Mouse (Mus musculus): ENCODE measurements around the gene Prf1. TPM values are rescaled to one million over a fixed set of nuclear protein-coding genes. Genes with fewer than 3 reads are reported as not detected.

Gene Prf1
- polyA plus RNA-seq (2015; fragmentation: Nextera tagmentation; extraction: Ambion mirVana) = 0.08 TPM in 1 of 2 replicates, not detected in the other

DNA sequence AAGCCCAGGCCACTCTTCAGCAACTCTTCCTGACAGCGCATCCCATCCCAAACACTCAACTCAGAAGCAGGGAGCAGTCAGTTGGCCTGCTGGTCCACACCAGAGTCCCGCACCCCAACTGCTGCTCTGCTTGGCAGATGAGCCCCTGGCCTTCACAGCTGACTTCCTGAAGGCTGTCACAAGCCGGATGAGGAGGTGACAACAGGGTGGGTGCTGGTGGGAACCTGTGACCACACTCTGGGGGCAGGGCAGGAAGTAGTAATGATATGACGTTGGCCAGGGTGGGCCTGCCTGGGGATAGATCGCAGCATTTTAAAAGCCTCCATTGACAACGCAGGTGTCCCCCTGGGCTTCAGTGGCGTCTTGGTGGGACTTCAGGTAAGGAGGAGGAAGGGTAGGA is at the start of gene Prf1:
Gene Prf1 (plus strand): TSS at position 357 of the 400 bp plus-strand sequence.
- H3K4me1 ChIP-seq = no peaks in the 10 kb centered on the region
- WGBS = 87% methylated on average over 7 of the region's 7 CpGs
- ATAC-seq (ENCODE audit: insufficient number of reproducible peaks, low FRiP score, low TSS enrichment, low read depth) = no peak

DNA sequence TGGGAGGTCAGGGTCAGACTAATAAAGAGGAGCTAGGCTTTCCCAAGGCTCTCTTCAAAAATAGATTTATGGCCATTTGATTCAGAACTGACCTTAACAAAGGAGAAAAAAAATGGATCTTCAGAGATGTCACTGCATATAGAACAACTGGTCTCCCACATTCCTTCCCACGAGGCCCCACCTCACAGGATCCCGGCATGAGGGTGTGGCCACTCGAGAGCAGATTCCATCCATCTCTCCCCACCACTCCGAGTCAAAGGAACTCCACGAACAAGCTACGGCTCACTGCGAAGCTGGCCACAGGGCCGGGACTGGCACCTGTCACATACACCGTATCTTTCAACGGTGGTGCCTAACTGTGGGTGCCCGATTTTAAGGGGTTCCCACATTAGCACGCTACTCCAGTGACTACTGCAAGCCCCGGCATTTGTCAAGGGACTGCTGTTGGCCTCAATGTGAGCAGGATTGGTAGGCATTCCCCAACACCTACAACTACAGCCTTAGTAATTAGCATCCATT is 49.0 kb upstream of the Prf1 start:
- Histone ChIP-seq H3K27ac (replicated peaks) (no peak overlapping the region), H3K4me2 (replicated peaks) (no peak overlapping the region), H3K9ac (no peak overlapping the region), H3K36me3 (no peaks in the 10 kb centered on the region), H3K9me3 (replicated peaks) (no peaks in the 10 kb centered on the region), H3K4me3 (replicated peaks) (no peak overlapping the region), H3K27me3 (no peaks in the 10 kb centered on the region), H3K4me1 (0 out of 2 replicates have a peak, but pooled peaks cover 2% of the 10 kb centered on the region)
- WGBS = 74% methylated on average over 13 of the region's 13 CpGs
- no peak for ATAC-seq (ENCODE audit: insufficient number of reproducible peaks, low FRiP score, low TSS enrichment, low read depth)

More for the DNA sequence above, at the start of gene Prf1:
- Histone ChIP-seq H3K4me2 (replicated peaks) (no peak within 1 kb of the TSS), H3K9me3 (replicated peaks) (no peaks in the 10 kb centered on the region), H3K4me3 (replicated peaks) (no peak within 1 kb of the TSS), H3K27ac (replicated peaks) (no peak within 1 kb of the TSS), H3K9ac (no peak within 1 kb of the TSS), H3K36me3 (no peaks in the 10 kb centered on the region), H3K27me3 (no peaks in the 10 kb centered on the region)

DNA sequence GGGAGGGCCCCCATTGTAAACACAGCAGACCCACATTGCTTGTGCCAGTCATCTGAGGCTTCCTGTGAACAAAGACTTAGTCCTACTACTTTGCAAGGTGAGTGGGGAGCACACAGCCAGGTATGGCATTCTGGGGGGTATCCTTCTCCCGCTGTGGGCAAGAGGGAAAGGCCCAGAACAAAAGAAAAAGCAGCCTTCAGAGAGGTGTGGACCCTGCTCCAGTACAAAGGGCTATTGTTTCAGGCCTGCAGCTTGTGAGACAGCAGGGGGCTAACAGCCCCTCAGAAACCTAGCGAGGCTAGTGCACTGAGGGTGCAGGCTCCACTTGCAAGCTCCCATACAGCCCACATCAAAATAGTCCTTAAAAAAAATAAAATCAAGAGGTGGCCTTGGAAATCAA is 47.7 kb upstream of the Prf1 start:
- Histone ChIP-seq H3K4me3 (replicated peaks) (no peak overlapping the region), H3K36me3 (no peaks in the 10 kb centered on the region), H3K9me3 (replicated peaks) (no peaks in the 10 kb centered on the region), H3K4me2 (replicated peaks) (no peak overlapping the region), H3K27ac (replicated peaks) (no peak overlapping the region), H3K27me3 (no peaks in the 10 kb centered on the region), H3K4me1 (peaks cover 9% of the 10 kb centered on the region), H3K9ac (no peak overlapping the region)
- WGBS = 54% methylated on average over 2 of the region's 2 CpGs
- no peak for ATAC-seq (ENCODE audit: insufficient number of reproducible peaks, low FRiP score, low TSS enrichment, low read depth)

DNA sequence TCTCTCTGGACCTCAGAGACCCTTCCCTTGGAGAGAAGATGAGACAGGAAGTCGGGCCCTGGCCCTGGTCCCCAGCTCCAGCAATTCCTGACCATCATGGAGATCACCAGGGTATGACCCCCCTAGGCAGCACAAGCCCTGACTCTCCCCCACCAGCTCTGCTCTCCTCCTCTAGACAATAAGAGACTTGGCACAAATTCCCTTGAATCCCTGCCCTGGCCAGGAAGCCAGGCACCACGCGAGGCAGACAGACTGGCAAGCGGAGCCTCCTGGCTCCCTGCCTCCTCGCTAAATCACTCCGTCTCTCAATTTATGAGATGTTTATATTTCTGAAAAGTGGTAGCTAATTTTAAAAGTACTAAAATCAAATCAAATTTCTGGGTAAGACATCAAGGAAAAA is 42.9 kb upstream of the Prf1 start:
- Histone ChIP-seq H3K27ac (replicated peaks) (no peak overlapping the region), H3K4me1 (peaks cover 11% of the 10 kb centered on the region), H3K4me3 (replicated peaks) (no peak overlapping the region), H3K36me3 (no peaks in the 10 kb centered on the region), H3K4me2 (replicated peaks) (no peak overlapping the region), H3K27me3 (no peaks in the 10 kb centered on the region), H3K9me3 (replicated peaks) (no peaks in the 10 kb centered on the region), H3K9ac (no peak overlapping the region)
- 56% methylated on average over 6 of the region's 6 CpGs for WGBS
- ATAC-seq (ENCODE audit: insufficient number of reproducible peaks, low FRiP score, low TSS enrichment, low read depth) = no peak

DNA sequence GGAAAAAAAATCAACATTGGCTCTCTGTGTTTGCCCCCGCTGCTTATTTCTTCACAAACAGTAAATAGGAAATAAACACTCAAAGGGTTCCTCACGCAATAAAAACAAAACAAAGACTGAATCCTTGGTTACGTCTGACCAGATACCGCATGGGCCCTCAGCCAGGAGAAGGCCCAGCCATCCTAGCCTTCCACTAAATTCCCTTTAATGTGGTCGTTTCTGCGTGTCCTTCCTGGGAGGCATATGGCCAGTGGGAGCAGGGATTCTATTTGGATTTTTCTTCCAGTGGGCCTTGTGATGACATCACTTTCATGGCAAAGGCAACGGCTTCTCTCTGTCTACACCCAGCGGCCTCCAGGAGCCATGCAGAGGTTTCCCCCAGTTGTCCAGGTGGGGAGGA is 42.4 kb upstream of the Prf1 start:
- no peak for ATAC-seq (ENCODE audit: insufficient number of reproducible peaks, low FRiP score, low TSS enrichment, low read depth)

DNA sequence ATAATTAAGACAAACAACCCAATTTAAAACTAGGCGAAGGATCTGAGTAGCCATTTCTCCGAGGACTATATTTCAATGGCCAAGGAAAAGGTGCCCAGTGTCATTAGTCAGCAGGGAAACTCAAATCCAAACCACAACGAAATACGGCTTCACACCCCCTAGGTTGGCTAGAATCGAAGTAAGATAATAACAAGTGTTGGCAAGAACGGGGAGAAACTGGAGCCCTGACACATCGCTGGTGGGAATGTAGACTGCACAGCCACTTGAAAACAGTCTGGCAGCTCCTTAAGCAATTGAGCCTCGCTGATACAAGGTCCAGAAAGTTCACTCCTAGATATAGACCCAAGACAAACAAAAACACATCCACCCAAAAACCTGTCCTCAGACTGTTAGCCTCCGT is 41.0 kb upstream of the Prf1 start:
- Histone ChIP-seq H3K27ac (replicated peaks) (no peak overlapping the region), H3K9ac (no peak overlapping the region), H3K27me3 (no peaks in the 10 kb centered on the region), H3K9me3 (replicated peaks) (no peaks in the 10 kb centered on the region), H3K4me2 (replicated peaks) (no peak overlapping the region), H3K36me3 (no peaks in the 10 kb centered on the region), H3K4me1 (peaks cover 14% of the 10 kb centered on the region), H3K4me3 (replicated peaks) (no peak overlapping the region)
- WGBS = 89% methylated on average over 9 of the region's 9 CpGs
- ATAC-seq (ENCODE audit: insufficient number of reproducible peaks, low FRiP score, low TSS enrichment, low read depth) = no peak

More for the DNA sequence above, 42.4 kb upstream of the Prf1 start:
- 72% methylated on average over 8 of the region's 8 CpGs for WGBS
- no peaks in the 10 kb centered on the region for H3K27me3 ChIP-seq
- H3K9ac ChIP-seq = no peak overlapping the region
- H3K36me3 ChIP-seq = no peaks in the 10 kb centered on the region
- 0 out of 2 replicates have a peak overlapping the region, but pooled peaks have one; percentile 17 for H3K27ac ChIP-seq (replicated peaks)
- no peak overlapping the region for H3K4me3 ChIP-seq (replicated peaks)
- peaks cover 11% of the 10 kb centered on the region for H3K4me1 ChIP-seq
- no peaks in the 10 kb centered on the region for H3K9me3 ChIP-seq (replicated peaks)
- H3K4me2 ChIP-seq (replicated peaks) = no peak overlapping the region

DNA sequence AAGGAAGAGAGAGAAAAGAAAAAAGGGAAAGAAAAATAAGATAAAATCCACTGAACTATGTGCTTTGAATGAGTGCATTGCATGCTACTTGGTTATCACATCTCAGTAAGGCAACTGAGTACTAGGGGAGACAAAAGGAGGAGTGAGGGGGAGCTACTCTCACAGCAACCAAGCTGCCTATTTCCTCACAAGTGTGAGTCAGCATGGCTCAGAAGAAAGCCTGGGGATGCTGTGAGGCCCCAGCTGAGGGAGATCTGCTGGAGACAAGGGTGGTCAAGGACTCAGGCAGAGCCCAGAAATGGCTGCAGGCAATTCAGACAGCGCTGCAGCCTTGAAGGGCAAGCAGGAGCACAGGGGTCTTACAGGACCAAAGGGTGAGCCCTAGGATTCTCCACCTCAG is 39.5 kb upstream of the Prf1 start:
- H3K4me1 ChIP-seq = peaks cover 24% of the 10 kb centered on the region
- H3K9ac ChIP-seq = no peak overlapping the region
- no peak for ATAC-seq (ENCODE audit: insufficient number of reproducible peaks, low FRiP score, low TSS enrichment, low read depth)
- 73% methylated on average over 1 of the region's 1 CpGs for WGBS
- no peaks in the 10 kb centered on the region for H3K27me3 ChIP-seq
- H3K27ac ChIP-seq (replicated peaks) = no peak overlapping the region
- H3K4me3 ChIP-seq (replicated peaks) = no peak overlapping the region
- H3K4me2 ChIP-seq (replicated peaks) = no peak overlapping the region
- H3K36me3 ChIP-seq = no peaks in the 10 kb centered on the region
- no peaks in the 10 kb centered on the region for H3K9me3 ChIP-seq (replicated peaks)

DNA sequence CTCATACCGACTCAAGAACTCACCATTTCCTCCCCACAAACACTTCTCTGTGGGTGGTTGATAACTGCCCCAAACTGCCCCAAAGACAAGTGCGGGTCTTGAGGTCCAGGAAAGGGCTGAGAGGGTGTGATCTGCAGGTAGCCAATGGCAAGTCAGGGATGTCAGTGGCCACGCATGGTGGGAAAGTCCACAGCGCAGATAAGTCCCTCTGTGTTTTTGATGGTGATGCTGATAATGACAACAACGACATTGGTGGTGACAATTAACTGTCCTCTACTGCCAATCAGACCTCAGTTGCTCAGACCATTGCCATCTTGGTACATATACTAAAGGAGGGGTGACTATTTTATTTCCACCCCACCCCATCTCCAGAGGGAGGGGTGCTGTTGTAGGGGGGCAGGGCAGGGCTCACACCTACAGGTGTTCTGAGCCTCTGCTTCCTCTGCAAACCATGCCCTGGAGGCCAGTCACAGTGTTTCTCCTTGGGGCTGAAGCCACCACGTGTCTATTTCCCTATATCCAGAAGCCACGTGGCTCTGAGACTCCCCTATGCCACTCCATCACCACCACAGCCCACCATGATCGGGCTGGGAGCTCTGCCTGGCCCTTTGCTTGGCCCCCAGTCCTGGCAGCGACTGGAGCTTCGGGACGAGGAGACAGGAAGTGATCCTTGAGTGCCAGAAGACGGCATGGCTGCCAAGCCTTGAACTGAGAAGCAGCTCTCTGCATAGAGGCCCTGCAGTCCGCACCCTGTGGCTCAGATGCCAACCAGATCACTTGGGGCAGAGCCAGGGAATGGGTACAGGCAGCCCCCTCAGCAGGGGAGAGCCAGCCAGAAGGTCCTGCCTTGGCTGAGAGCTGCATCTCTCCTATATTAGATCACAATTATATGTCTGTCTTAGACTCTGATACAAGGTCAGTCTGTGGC is 36.1 kb upstream of the Prf1 start:
- Histone ChIP-seq H3K27me3 (no peaks in the 10 kb centered on the region), H3K4me2 (replicated peaks) (no peak overlapping the region), H3K4me1 (peaks cover 13% of the 10 kb centered on the region), H3K9me3 (replicated peaks) (no peaks in the 10 kb centered on the region), H3K27ac (replicated peaks) (peak overlapping the region; percentile 25; the same call in 1 of the 2 replicates), H3K36me3 (no peaks in the 10 kb centered on the region), H3K9ac (no peak overlapping the region), H3K4me3 (replicated peaks) (no peak overlapping the region)
- 60% methylated on average over 13 of the region's 13 CpGs for WGBS
- 0 out of 2 replicates have a peak, but pooled peaks have one; percentile 62 for ATAC-seq (ENCODE audit: insufficient number of reproducible peaks, low FRiP score, low TSS enrichment, low read depth)

DNA sequence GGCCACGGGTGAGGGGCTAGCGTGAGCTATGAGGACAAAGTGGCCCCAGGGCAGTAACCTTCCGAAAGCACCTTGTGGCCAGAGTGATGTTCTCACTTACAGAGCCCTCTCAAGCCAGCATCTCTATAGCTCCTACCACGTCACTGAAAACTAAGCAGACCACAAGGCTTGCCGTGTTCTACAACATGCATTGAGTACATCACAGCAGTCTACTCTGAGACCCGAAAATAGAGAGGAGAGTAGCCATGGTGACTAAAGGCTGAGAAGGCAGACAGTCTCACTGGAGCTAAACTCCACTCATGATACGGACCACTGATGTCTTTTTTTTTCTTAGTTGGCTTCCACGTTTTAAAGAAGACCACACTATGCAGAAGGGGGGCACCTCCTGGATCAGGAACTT is 34.0 kb upstream of the Prf1 start:
- Histone ChIP-seq H3K9ac (no peak overlapping the region), H3K27me3 (no peaks in the 10 kb centered on the region), H3K4me2 (replicated peaks) (no peak overlapping the region), H3K4me1 (peaks cover 13% of the 10 kb centered on the region), H3K9me3 (replicated peaks) (no peaks in the 10 kb centered on the region), H3K27ac (replicated peaks) (no peak overlapping the region), H3K36me3 (no peaks in the 10 kb centered on the region), H3K4me3 (replicated peaks) (no peak overlapping the region)
- WGBS = 81% methylated on average over 8 of the region's 8 CpGs
- ATAC-seq (ENCODE audit: insufficient number of reproducible peaks, low FRiP score, low TSS enrichment, low read depth) = no peak

DNA sequence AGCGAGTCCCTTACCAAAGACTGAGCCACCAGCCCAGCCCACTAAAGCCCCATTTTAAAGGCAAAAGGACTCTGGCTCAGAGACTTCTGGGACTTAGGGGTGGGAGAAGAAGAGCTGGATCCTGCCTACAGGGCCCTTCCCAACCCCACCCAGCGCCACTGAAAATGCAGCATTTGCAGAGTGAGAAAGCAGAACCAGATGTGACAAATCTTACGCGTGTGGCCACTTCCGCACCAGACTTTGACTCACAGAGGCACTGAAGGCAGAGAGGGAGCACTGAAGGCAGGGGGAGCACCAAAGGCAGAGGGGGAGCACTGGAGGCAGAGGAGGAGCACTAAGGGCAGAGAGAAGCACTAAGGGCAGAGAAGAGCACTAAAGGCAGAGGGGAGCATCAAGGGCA is 30.3 kb upstream of the Prf1 start:
- WGBS = 48% methylated on average over 5 of the region's 5 CpGs

DNA sequence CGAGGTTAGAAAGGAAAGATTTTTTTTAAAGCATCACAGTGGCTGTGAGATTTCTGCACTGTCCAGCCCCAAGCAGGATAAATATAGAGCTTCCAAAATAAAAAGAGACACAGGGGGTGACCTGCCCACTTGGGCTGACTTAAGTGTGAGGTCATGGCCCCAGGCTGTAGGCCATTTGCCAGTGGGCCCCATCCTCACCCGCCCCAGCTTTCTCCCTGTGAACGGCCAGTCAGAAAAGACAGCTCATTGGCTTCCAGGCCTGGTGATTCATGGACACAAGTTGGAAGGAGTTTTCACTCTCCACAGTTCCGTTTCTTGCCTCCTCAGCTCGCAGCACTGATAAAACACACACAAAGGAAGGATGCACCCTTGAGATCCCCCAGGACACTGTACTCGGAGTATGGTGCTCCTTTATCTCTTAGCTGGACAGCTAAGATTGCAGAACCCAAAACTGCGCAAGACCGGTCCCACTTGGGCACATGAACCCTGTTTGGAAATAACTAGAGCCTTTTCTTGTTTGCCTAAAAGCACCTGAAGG is 25.5 kb upstream of the Prf1 start:
- H3K4me2 ChIP-seq (replicated peaks) = peak overlapping the region; percentile 85

More for the DNA sequence above, 30.3 kb upstream of the Prf1 start:
- Histone ChIP-seq H3K4me3 (replicated peaks) (no peak overlapping the region), H3K9me3 (replicated peaks) (no peaks in the 10 kb centered on the region), H3K27ac (replicated peaks) (no peak overlapping the region), H3K4me2 (replicated peaks) (no peak overlapping the region), H3K36me3 (no peaks in the 10 kb centered on the region), H3K9ac (no peak overlapping the region), H3K4me1 (peaks cover 10% of the 10 kb centered on the region), H3K27me3 (no peaks in the 10 kb centered on the region)
- ATAC-seq (ENCODE audit: insufficient number of reproducible peaks, low FRiP score, low TSS enrichment, low read depth) = no peak

More for the DNA sequence above, 25.5 kb upstream of the Prf1 start:
- no peak for ATAC-seq (ENCODE audit: insufficient number of reproducible peaks, low FRiP score, low TSS enrichment, low read depth)
- Histone ChIP-seq H3K27me3 (no peaks in the 10 kb centered on the region), H3K4me1 (peaks cover 42% of the 10 kb centered on the region), H3K27ac (replicated peaks) (peak overlapping the region; percentile 77; the same call in 1 of the 2 replicates), H3K4me3 (replicated peaks) (peak overlapping the region; percentile 58), H3K9me3 (replicated peaks) (no peaks in the 10 kb centered on the region), H3K36me3 (no peaks in the 10 kb centered on the region), H3K9ac (no peak overlapping the region)
- WGBS = 58% methylated on average over 8 of the region's 8 CpGs
